Mouse (Mus musculus): ENCODE measurements at regions not wholly inside any gene's neighbourhood (a gene's known extent, or its start where the extent isn't known, plus 50 kb on each side); places are given as distances from the start of the nearest gene placed in this dataset.

DNA sequence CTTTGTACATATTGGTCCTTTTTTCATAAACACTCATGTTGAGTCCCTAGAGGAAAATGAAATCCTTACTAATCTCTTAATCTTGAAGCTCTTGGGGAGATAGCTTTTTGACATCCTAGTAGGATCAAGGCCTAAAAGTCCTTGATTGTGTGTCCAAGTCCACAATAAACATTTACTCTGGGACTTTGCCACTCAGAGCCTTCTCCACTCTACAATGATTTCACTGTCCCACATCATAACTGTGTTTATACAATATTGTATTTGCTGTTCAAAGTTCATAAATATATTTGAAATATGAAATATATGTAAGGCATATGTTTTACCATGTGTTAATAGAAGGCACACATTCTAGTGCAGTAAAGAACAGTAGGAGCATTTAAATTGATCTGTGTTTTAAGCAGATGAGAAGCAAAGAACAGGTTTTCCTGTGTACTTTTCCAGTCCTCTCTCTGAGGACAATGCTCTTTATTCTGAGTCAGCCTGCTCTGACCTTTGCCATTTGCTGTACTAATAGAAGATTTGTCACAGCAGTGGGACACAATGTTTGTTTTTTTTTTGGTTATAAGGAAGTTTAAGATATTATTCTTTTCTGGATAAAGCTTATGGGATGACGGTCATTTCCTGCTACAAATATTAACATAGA is 130.7 kb upstream of the Gprin3 start:
- no peak for DNase-seq

DNA sequence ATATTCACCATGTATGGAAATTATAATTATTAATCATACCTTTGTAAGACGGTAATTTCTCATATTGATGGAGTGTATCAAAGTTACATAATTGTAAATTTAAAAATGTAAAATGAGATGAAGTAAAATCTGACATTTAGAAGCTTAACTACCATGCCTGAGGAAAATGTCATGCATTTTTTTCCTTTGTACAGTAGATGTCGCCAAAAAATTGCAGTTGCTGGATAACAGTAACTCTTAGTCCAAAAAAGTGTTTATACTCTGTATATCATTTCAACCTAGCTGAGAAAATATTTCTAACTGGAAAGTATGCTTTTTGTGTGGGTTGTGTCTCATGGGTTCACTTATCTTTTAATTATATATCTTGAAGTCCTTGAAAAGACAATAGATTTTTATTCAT is 110.9 kb upstream of the Gprin3 start:
- no peak for DNase-seq

DNA sequence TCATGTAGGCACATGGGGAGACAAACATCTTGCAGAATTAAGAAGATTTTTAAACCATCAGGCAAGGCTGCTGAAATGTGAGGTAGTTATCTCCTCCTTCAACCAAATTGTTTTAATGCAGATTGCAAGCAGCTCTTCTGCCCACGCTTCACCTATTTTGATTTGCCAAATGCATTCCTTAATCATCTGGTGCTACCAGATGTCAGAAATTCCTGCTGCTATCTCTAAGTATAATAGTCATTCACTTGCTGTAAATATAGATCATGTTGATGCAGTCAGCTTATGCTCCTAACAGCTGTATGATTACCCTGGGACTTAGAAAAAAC is 98.8 kb upstream of the Gprin3 start:
- DNase-seq, result no peak

DNA sequence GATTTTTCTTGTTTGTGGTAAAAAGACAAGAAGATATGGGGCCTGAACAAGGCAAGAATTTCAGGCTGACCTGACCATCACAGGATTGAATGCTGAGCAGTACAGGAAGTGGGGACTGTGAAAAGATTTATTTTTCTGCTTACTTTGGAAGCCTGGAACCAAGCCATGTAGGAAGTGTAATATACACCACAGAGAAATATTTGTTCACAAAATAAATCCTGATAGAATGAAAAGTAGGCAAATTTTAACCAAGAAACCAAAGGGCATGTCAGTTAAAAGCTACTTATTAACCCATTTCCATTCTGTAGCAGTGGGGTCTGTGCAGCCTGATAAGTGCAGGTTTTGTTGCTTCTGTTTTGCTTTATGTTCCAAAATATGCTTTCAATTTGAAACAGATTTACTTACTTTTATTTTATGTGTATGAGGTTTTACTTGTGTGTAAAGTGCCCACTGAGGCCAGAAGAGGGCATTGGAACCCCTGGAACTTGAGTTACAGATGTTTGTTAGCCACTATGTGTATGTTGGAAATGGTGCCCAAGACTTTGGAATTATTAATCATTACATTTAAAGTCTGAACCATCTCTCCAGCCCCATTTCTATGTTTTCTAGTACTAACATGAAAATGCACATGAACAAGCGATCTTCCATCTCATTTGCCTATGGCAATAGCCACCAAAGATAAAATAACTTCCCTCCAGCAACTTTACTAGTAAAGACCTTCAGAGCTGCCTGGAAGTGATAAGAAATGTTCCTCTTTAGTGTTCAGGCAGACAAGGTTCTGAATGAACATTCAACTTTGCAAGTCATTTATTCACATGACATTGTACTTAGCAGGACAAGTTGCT is 98.2 kb upstream of the Gprin3 start:
- DNase-seq, result no peak

DNA sequence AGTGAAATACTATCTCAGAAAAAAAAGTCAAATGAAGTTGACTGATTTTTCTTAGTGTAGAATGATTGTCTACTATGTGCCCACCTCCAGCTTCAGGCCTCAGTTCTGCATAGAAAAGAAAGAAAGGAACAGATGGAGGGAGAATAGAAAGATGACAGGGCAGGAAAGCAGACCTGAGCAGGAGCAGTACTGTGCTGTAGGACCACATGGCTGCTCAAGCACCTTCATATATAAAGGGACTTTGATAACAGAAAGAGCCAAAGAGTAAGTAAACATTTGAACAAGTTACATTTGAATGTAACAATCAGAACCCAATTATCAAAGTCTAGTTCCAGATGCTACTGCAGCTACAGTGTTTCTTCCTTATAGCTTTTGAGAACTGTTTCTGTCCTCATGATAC is 96.9 kb upstream of the Gprin3 start:
- DNase-seq, result no peak

DNA sequence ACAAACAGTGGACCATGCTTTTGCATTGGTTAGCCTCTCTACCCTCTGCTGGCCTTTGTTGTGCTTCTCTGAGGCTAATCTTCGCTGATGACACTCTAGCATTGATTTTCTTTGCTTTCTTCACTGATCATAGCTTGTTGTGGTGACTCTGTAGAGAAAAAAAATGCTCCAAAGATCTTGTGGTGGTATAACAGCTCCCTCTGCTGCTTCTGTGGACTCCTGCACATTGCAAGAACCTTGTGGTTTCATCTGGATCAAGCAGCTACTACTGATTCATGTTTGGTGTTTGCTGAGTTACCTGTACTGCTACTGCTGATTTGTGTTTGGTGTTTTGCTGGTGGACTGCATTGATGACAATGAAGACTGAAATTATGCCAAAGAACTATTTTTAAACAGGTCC is 74.7 kb upstream of the Gprin3 start:
- no peak for DNase-seq

DNA sequence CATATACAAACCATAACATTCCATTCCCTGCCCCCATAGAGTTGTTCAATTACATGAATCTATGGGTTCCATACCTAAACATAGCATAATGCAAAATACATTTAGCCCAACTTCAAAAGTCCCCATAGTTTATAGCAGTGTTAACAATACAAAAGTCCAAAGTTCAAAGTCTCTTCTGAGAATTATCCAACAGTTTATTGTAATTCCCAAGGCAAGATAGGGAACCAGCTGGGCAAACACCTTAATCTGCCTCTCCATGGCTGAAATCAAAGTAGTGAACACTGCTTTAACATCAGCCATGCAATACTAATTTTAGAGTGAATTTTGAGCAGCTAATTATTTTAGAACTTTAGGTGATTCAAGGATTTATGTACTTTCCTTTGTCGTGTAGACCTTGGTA is 72.7 kb upstream of the Gprin3 start:
- no peak for DNase-seq

DNA sequence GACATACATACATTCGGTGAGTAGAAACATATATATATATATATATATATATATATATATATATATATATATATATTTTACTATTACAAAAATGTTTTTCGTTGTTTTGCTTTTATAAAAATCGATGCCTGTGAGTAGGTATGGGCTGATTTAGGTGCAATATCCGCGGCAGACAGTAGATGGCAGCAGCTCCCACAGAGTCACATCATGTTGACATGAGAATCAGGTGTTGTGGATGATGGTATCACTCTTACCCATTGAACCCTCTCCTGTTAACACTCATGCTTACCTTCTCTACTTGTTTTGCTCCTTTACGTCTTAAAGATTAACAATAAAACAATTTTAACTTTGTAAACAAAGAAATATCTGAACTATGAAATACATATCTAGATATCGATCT is 72.0 kb upstream of the Gprin3 start:
- peak; percentile 66 to 67 for DNase-seq

DNA sequence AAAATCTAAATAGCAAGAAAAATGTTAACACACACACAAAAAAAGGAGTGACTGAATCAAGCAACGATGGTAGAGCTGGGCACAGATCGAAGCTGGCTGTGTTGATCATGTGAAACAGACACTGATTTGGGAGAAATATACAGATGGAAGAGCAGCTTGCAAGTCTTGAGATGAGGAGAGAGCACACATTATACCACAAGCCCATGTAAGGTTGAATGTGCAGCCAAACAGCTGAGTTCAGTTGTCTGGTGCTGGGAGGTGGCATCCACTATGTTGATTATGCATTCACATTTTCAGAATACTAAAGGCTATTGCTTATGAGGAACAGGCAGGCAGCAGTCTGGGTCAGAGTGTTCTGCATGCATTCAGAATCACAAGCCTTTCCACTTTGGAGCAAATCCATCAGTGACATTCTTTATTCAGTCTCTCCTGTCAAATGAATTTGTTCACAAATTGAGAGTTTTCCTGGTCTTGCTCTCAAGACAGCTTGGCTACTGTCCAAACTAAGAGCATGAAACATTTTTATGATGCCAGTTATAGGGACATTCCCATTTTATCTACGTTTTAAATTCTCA is 63.0 kb upstream of the Gprin3 start:
- DNase-seq, result no peak

DNA sequence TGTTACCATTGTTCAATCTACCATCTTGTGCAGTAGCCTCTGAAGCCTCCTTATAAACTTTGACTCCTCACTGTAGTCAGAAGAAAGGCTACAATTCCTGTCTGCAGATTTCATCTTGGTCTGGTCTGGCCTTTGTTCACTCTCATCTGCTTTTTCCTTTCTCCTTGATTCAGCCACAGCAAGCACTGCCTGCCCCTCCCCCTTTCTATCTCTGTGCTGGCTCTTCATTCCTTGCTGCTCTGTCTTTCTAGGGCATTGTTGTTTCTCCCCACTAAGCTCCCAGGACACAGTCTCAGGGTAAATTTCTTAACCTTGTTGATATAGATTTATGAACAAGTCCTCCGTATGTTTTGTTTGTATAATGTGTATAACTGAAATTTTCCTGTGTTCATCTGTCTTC is 62.3 kb upstream of the Gprin3 start:
- no peak for DNase-seq

DNA sequence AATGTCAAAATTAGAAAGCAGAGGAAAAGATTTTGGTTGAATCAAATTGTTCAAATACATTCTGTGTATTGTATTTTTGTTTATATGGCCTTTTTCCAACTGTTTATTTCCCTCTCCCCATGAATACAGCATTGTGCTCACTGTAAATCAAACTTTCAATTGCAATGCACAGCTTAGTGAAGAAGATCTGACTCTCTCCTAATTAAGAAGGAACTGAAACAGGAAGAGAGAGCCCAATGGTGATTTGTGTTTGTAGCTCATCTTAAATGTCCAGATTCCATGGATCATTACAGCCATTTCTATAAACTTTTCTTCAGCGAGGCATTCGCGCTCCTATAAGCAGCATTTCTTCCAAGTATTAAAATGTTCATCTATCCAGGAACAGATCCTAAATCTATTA is 57.9 kb upstream of the Gprin3 start:
- no peak for DNase-seq

DNA sequence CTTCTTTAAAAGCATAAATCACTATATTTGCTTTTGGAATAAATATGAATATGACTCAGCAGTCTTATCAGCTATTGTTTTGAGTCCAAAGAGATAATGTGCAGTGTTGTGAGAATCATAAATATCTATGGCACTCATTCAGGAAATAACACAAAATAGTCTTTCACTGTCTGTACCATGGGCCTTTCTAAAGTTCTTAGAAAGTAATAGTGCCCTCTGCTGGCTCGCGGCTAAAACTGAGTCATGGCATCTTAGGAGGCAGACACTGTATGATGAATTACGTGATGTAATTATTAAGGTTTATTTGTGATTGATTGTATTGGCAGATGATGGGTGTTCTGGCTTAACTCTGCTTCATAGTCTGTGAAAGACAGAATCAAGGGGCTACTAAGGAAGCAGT is 57.5 kb upstream of the Gprin3 start:
- peak; percentile 14 to 15 for DNase-seq
